Mouse (Mus musculus): ENCODE data around the gene Olfr348. TPM values are rescaled to one million over a fixed set of nuclear protein-coding genes. Genes with fewer than 3 reads are reported as not detected.

Gene Olfr348
- not detected for total RNA-seq (2023)

DNA sequence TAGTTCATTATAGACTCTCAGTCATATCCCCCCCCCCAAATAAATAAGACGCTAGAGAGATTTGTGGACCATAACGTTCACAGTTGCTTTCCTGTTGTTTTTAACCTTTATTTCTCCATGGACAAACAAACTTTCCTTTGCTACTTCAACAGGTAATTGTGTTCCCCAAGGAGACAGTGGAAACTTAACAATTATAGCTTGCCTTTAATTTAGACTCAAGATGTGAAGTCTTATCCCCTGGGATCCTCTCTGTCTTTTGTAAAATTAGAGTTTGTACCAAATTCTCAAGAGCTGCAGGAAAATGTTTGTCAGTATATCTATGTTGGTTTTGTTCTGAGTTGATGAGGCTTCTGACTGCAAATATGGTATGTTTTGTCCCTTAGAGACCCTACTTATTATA is at the start of gene Olfr348:
Olfr348 (plus strand) TSS at position 301 of the 400 bp plus-strand sequence.

DNA sequence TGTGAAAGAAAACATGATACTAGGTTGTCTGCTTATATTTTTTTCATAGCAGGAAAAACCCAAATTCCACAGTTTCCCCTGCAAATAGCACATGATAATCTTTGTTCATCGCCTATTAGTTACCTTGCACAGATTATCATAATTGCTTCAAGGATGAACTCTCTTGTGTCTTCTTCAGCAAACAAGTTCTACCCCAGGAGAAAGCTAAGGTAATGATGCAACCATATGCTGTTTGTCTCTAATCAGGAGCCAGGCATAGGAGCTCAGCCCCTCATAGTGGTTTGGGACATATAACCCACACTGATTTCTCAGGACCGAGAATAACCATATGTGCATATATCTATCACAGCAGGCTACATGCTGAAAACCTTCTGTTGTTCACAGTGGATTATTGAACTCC is 6.2 kb downstream of the Olfr348 start, which contains the start of gene Olfr50:
Olfr50 (plus strand) TSS at position 301 of the 400 bp plus-strand sequence.

GRCm38 (mm10) chr2:36816932-36817331 is 32.9 kb downstream of the Olfr348 start, which contains the start of gene Olfr3:
Gene Olfr3 (minus strand): TSS chr2:36817032.

Other genes with a start within 250 kb of the Olfr348 start
- not detected for gene Olfr344, start 217.6 kb upstream of the Olfr348 start, total RNA-seq (2023)
- gene Olfr345, start 144.2 kb upstream of the Olfr348 start, total RNA-seq (2023), result not detected
- gene Olfr346, start 98.5 kb upstream of the Olfr348 start, total RNA-seq (2023), result not detected
- gene Olfr347, start 52.4 kb upstream of the Olfr348 start, total RNA-seq (2023), result not detected
- not detected for gene Olfr50, start 6.3 kb downstream of the Olfr348 start, total RNA-seq (2023)
- not detected for gene Olfr3, start 32.8 kb downstream of the Olfr348 start, total RNA-seq (2023)
- not detected for gene Olfr350, start 62.0 kb downstream of the Olfr348 start, total RNA-seq (2023)
- not detected for gene Olfr351, start 78.4 kb downstream of the Olfr348 start, total RNA-seq (2023)
- not detected for gene Olfr352, start 84.2 kb downstream of the Olfr348 start, total RNA-seq (2023)
- not detected for gene Olfr353, start 108.7 kb downstream of the Olfr348 start, total RNA-seq (2023)
- gene Olfr354, start 121.4 kb downstream of the Olfr348 start, total RNA-seq (2023), result not detected
- not detected for gene Olfr355, start 144.6 kb downstream of the Olfr348 start, total RNA-seq (2023)
- gene Olfr356, start 152.8 kb downstream of the Olfr348 start, total RNA-seq (2023), result not detected
- not detected for gene Olfr357, start 209.6 kb downstream of the Olfr348 start, total RNA-seq (2023)
- not detected for gene Olfr358, start 225.1 kb downstream of the Olfr348 start, total RNA-seq (2023)

All from CD4-positive naive resting alpha-beta T cell, adult 57 days (primary cell).